Mouse (Mus musculus): Measurements from ENCODE around the gene Gm20388. TPM values are rescaled to one million over a fixed set of nuclear protein-coding genes. Genes with fewer than 3 reads are reported as not detected.
"Not testable (repeated sequence)": the region's sequence is repeated elsewhere in the genome, so short reads cannot be mapped to it uniquely, and the experiment has no call there.

Gene Gm20388
- polyA plus RNA-seq, 1 experiment from 2014 or later, result not detected

DNA sequence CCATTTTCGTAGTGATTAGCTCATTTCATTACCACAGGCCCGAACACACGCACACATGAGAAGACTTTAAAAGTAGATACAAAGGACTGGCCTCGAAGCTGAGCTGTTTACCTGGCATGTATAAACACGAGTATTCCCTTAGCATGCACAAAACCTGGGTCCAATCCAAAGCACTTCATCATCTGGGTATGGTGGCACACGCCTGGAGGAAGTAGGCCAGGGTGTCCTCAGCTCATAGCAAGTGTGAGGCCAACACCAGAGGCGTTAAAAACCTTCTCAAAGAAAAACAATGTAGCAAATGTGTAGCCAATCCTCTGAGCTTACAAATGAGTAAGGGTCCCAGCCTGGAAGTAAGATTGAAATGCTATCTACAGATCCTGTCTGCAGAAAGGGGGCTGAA lies 3103.8 kb downstream of the Gm20388 start:
- Histone ChIP-seq H3K36me3 (no peaks in the 10 kb centered on the region), H3K27ac (replicated peaks) (no peak overlapping the region), H3K9me3 (no peaks in the 10 kb centered on the region), H3K4me3 (no peak overlapping the region), H3K4me1 (peaks cover 17% of the 10 kb centered on the region), H3K27me3 (no peaks in the 10 kb centered on the region), H3K4me2 (replicated peaks) (no peak overlapping the region), H3K9ac (replicated peaks) (no peak overlapping the region)
- WGBS, result 72% methylated on average over 7 of the region's 7 CpGs
- no peak for ATAC-seq (replicated peaks)

GRCm38 (mm10) chr8:123015074-123015473 lies 3104.4 kb downstream of the Gm20388 start:
- no peak for ATAC-seq (replicated peaks)
- no peak overlapping the region for H3K4me3 ChIP-seq
- H3K9me3 ChIP-seq, result no peaks in the 10 kb centered on the region
- WGBS, result 80% methylated on average over 3 of the region's 3 CpGs
- H3K9ac ChIP-seq (replicated peaks), result no peak overlapping the region
- no peaks in the 10 kb centered on the region for H3K27me3 ChIP-seq
- H3K36me3 ChIP-seq, result no peaks in the 10 kb centered on the region
- H3K27ac ChIP-seq (replicated peaks), result no peak overlapping the region
- no peak overlapping the region for H3K4me2 ChIP-seq (replicated peaks)
- peaks cover 22% of the 10 kb centered on the region for H3K4me1 ChIP-seq

DNA sequence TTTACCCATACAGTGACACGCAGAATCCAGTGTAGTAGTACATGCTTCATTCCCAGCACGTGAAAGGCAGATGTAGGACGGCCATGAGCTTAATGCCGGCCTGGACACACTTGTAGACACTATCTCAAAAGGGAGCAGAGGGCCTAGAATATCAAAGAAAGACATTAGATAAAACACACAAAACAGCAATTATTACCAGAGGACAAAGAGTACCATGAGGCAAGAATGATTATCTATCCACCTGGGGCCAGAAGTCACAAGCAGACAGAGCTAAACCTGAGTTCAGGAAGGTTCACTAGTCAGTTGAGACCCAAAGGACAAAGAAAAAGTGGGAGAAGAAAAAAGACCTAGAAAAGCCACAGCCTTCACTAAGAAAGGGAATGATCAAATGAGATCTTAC lies 3106.5 kb downstream of the Gm20388 start:
- Histone ChIP-seq H3K9ac (replicated peaks) (no peak overlapping the region), H3K4me2 (replicated peaks) (no peak overlapping the region), H3K27ac (replicated peaks) (no peak overlapping the region), H3K9me3 (no peaks in the 10 kb centered on the region), H3K36me3 (no peaks in the 10 kb centered on the region), H3K4me3 (no peak overlapping the region), H3K27me3 (no peaks in the 10 kb centered on the region), H3K4me1 (peaks cover 30% of the 10 kb centered on the region)
- ATAC-seq (replicated peaks), result no peak
- 92% methylated on average over 4 of the region's 4 CpGs for WGBS

GRCm38 (mm10) chr8:123018484-123019164 lies 3108.0 kb downstream of the Gm20388 start:
- Histone ChIP-seq H3K27ac (replicated peaks) (no peak overlapping the region), H3K36me3 (no peaks in the 10 kb centered on the region), H3K4me1 (peaks cover 30% of the 10 kb centered on the region), H3K9ac (replicated peaks) (no peak overlapping the region), H3K27me3 (no peaks in the 10 kb centered on the region), H3K4me3 (no peak overlapping the region), H3K4me2 (replicated peaks) (no peak overlapping the region), H3K9me3 (no peaks in the 10 kb centered on the region)
- ATAC-seq (replicated peaks), result no peak
- WGBS, result 61% methylated on average over 4 of the region's 4 CpGs

GRCm38 (mm10) chr8:123020084-123020483 lies 3109.4 kb downstream of the Gm20388 start:
- no peak for ATAC-seq (replicated peaks)
- Histone ChIP-seq H3K9ac (replicated peaks) (no peak overlapping the region), H3K27me3 (no peaks in the 10 kb centered on the region), H3K4me2 (replicated peaks) (no peak overlapping the region), H3K36me3 (no peaks in the 10 kb centered on the region), H3K27ac (replicated peaks) (no peak overlapping the region), H3K4me1 (peaks cover 25% of the 10 kb centered on the region), H3K9me3 (no peaks in the 10 kb centered on the region), H3K4me3 (no peak overlapping the region)
- WGBS, result 75% methylated on average over 2 of the region's 2 CpGs

GRCm38 (mm10) chr8:123020859-123021258 lies 3110.2 kb downstream of the Gm20388 start:
- Histone ChIP-seq H3K4me1 (peaks cover 25% of the 10 kb centered on the region), H3K9ac (replicated peaks) (no peak overlapping the region), H3K27ac (replicated peaks) (no peak overlapping the region), H3K27me3 (no peaks in the 10 kb centered on the region), H3K36me3 (no peaks in the 10 kb centered on the region), H3K9me3 (no peaks in the 10 kb centered on the region), H3K4me2 (replicated peaks) (no peak overlapping the region), H3K4me3 (no peak overlapping the region)
- WGBS, result 86% methylated on average over 2 of the region's 2 CpGs
- ATAC-seq (replicated peaks), result no peak

GRCm38 (mm10) chr8:123021259-123021658 lies 3110.6 kb downstream of the Gm20388 start:
- 58% methylated on average over 1 of the region's 1 CpGs for WGBS
- no peak overlapping the region for H3K9ac ChIP-seq (replicated peaks)
- no peaks in the 10 kb centered on the region for H3K27me3 ChIP-seq
- H3K27ac ChIP-seq (replicated peaks), result no peak overlapping the region
- H3K4me1 ChIP-seq, result peaks cover 25% of the 10 kb centered on the region
- no peak overlapping the region for H3K4me2 ChIP-seq (replicated peaks)
- ATAC-seq (replicated peaks), result no peak
- H3K9me3 ChIP-seq, result no peaks in the 10 kb centered on the region
- no peaks in the 10 kb centered on the region for H3K36me3 ChIP-seq
- H3K4me3 ChIP-seq, result no peak overlapping the region

DNA sequence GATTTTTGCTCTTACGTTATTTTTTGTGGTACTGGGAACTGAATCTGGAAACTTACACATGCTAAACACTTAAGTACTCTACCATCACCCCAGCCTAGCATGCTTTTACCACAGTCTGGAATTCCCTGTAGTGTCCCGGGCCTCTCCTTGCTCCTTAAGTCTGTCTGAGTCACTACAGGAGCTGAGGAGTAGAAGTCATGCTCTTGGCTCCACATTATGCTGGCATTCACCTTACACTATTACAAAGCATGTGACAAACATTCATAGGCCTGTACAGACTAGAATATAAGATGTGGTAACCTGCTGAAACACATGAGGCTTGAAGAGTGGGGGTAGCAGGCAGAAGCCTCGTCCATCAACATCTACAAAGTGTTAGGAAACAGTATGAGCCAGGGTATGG lies 3112.1 kb downstream of the Gm20388 start:
- Histone ChIP-seq H3K4me2 (replicated peaks) (no peak overlapping the region), H3K4me3 (no peak overlapping the region), H3K4me1 (peaks cover 25% of the 10 kb centered on the region), H3K36me3 (no peaks in the 10 kb centered on the region), H3K27me3 (no peaks in the 10 kb centered on the region), H3K9ac (replicated peaks) (no peak overlapping the region), H3K27ac (replicated peaks) (no peak overlapping the region), H3K9me3 (no peaks in the 10 kb centered on the region)
- WGBS, result 90% methylated on average over 3 of the region's 3 CpGs
- ATAC-seq (replicated peaks), result no peak

DNA sequence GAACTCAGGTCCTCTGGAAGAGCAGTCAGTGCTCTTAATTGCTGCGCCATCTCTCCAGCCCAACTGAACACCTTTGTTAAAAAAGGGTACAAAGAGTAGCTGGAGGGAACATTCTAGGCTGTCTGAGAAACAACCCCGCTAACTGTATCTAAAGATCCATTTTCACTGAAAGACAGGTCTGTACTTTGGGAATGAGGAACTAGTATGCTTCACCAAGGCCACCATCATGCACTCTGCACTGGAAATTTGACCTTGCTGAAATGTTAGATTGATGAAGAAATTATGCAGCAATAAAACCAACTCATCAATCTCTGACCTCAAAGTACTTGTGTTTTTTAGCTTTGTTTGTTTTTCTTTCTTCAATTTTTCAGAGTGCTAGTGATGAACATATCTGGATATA lies 3113.6 kb downstream of the Gm20388 start:
- Histone ChIP-seq H3K36me3 (no peaks in the 10 kb centered on the region), H3K9me3 (no peaks in the 10 kb centered on the region), H3K4me3 (no peak overlapping the region), H3K9ac (replicated peaks) (no peak overlapping the region), H3K4me1 (peaks cover 14% of the 10 kb centered on the region), H3K27me3 (no peaks in the 10 kb centered on the region), H3K27ac (replicated peaks) (no peak overlapping the region), H3K4me2 (replicated peaks) (no peak overlapping the region)
- WGBS, result 96% methylated on average over 2 of the region's 2 CpGs
- ATAC-seq (replicated peaks), result no peak

GRCm38 (mm10) chr8:123025951-123026351 lies 3115.3 kb downstream of the Gm20388 start:
- no peak overlapping the region for H3K4me3 ChIP-seq
- H3K27me3 ChIP-seq, result no peaks in the 10 kb centered on the region
- no peaks in the 10 kb centered on the region for H3K9me3 ChIP-seq
- H3K9ac ChIP-seq (replicated peaks), result no peak overlapping the region
- H3K27ac ChIP-seq (replicated peaks), result no peak overlapping the region
- ATAC-seq (replicated peaks), result no peak
- 0 out of 2 replicates have a peak, but pooled peaks cover 3% of the 10 kb centered on the region for H3K4me1 ChIP-seq
- H3K4me2 ChIP-seq (replicated peaks), result no peak overlapping the region
- H3K36me3 ChIP-seq, result no peaks in the 10 kb centered on the region
- 89% methylated on average over 3 of the region's 3 CpGs for WGBS

DNA sequence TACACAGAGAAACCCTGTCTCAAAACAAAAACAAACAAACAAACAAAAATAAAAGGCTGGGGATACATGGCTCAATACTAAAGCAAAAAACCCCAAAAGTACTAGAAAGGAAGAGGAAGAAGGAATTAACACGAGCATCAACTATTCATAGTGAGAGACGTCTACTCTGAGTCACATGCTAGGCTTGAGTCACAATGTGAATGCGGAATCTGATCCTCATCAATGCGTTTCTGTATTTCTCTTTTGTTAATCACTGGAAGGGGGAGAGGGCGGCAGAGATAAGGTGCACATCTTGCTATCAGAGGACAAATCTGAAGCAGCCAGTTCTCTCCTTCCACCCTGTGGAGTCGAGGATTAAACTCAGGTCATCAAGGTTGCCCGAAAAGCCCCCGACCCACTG lies 3117.1 kb downstream of the Gm20388 start:
- H3K4me2 ChIP-seq (replicated peaks), result no peak overlapping the region
- WGBS, result 91% methylated on average over 8 of the region's 8 CpGs
- no peaks in the 10 kb centered on the region for H3K36me3 ChIP-seq
- no peak overlapping the region for H3K4me3 ChIP-seq
- H3K27me3 ChIP-seq, result no peaks in the 10 kb centered on the region
- H3K9ac ChIP-seq (replicated peaks), result no peak overlapping the region
- no peak for ATAC-seq (replicated peaks)
- H3K9me3 ChIP-seq, result no peaks in the 10 kb centered on the region
- no peak overlapping the region for H3K27ac ChIP-seq (replicated peaks)
- H3K4me1 ChIP-seq, result no peaks in the 10 kb centered on the region; the same call in 1 of the 2 replicates

- WGBS, result 87% methylated on average over 3 of the region's 5 CpGs
- not testable (repeated sequence) for H3K4me2 ChIP-seq (replicated peaks); H3K9ac ChIP-seq (replicated peaks); ATAC-seq (replicated peaks); H3K36me3 ChIP-seq; H3K9me3 ChIP-seq; H3K27me3 ChIP-seq; H3K4me1 ChIP-seq; H3K4me3 ChIP-seq; H3K27ac ChIP-seq (replicated peaks)
These were observed 3119.4 kb downstream of the Gm20388 start for GRCm38 (mm10) chr8:123030091-123030490.

- Histone ChIP-seq H3K27ac (replicated peaks) (no peak overlapping the region), H3K36me3 (no peaks in the 10 kb centered on the region), H3K4me1 (peaks cover 14% of the 10 kb centered on the region), H3K27me3 (no peaks in the 10 kb centered on the region), H3K4me3 (no peak overlapping the region), H3K9ac (replicated peaks) (no peak overlapping the region), H3K9me3 (no peaks in the 10 kb centered on the region), H3K4me2 (replicated peaks) (no peak overlapping the region)
- no peak for ATAC-seq (replicated peaks)
- 88% methylated on average over 7 of the region's 7 CpGs for WGBS
These were observed 3120.8 kb downstream of the Gm20388 start for GRCm38 (mm10) chr8:123031321-123031978.

Measured in forebrain, embryonic 15.5 days (tissue).